Mouse (Mus musculus): Measurements from ENCODE around the gene Grtp1. TPM values are rescaled to one million over a fixed set of nuclear protein-coding genes. Genes with fewer than 3 reads are reported as not detected.

Grtp1 gene
- polyA plus RNA-seq, 1 experiment: 71.2 TPM

DNA sequence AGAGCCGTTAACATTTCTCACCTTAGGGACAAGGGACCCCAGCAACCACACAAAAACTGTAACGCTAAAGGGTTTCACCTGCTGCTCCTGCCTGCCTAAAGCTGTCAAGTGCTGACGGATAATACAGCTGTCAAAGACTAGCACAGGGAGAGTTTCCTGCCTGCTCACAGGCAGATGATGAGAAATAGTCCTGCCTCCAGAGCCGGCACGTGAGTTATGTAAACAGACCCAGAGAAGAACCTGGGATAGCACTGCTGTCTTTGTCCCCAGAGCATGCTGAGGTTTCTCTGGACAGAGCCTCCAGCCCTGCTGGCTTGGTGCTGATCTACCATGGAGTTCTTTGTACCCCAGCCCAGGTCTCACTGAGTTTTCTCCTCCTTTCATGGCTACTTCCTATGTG, 16.7 kb upstream of the Grtp1 start:
- H3K36me3 ChIP-seq (ENCODE audit: control insufficient read depth, insufficient read depth, low read length): no peaks in the 10 kb centered on the region

DNA sequence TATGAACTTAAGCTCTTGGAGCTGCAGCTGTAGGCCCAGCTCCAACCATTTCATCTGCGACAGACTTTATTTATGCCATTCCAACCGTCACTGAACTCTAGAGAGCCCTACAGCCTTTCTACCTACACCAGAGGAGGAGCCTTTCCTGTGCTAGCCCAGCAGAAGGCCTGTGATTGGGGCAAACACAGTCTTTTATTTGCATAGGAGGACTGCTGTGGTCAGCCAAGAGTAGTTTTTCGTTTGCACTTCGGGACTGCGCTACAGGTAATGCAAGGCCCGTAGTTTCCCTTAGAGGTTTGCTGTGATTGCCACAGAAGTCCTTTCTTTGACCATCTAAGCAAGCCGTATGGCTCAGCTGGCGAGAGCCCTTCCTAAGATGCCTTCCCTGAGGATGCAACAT, 16.0 kb upstream of the Grtp1 start:
- no peak for DNase-seq
- Histone ChIP-seq H3K27me3 (replicated peaks; ENCODE audit: control insufficient read depth, insufficient read depth, low read length) (no peaks in the 10 kb centered on the region), H3K27ac (ENCODE audit: insufficient read depth, low read depth, low read length) (no peak overlapping the region), H3K4me3 (ENCODE audit: insufficient read depth, low read depth, low read length) (no peak overlapping the region), H3K36me3 (ENCODE audit: control insufficient read depth, insufficient read depth, low read length) (no peaks in the 10 kb centered on the region), H3K4me1 (ENCODE audit: control insufficient read depth, insufficient read depth, low read length) (no peaks in the 10 kb centered on the region)
- WGBS: 69% methylated on average over 8 of the region's 8 CpGs
- TF ChIP-seq CTCF (conservative IDR thresholded peaks at IDR 0.05; ENCODE audit: insufficient read depth, insufficient read length, low read depth, low read length): no peak
- TF ChIP-seq POLR2A (IDR thresholded peaks at IDR 0.05; ENCODE audit: low read depth, low read length): no peak

More for the DNA sequence above, 16.7 kb upstream of the Grtp1 start:
- TF ChIP-seq POLR2A (IDR thresholded peaks at IDR 0.05; ENCODE audit: low read depth, low read length): no peak
- TF ChIP-seq CTCF (conservative IDR thresholded peaks at IDR 0.05; ENCODE audit: insufficient read depth, insufficient read length, low read depth, low read length): no peak
- 43% methylated on average over 5 of the region's 5 CpGs for WGBS
- no peak for DNase-seq
- no peak overlapping the region for H3K27ac ChIP-seq (ENCODE audit: insufficient read depth, low read depth, low read length)
- no peaks in the 10 kb centered on the region for H3K27me3 ChIP-seq (replicated peaks; ENCODE audit: control insufficient read depth, insufficient read depth, low read length)
- no peaks in the 10 kb centered on the region for H3K4me1 ChIP-seq (ENCODE audit: control insufficient read depth, insufficient read depth, low read length)
- no peak overlapping the region for H3K4me3 ChIP-seq (ENCODE audit: insufficient read depth, low read depth, low read length)

DNA sequence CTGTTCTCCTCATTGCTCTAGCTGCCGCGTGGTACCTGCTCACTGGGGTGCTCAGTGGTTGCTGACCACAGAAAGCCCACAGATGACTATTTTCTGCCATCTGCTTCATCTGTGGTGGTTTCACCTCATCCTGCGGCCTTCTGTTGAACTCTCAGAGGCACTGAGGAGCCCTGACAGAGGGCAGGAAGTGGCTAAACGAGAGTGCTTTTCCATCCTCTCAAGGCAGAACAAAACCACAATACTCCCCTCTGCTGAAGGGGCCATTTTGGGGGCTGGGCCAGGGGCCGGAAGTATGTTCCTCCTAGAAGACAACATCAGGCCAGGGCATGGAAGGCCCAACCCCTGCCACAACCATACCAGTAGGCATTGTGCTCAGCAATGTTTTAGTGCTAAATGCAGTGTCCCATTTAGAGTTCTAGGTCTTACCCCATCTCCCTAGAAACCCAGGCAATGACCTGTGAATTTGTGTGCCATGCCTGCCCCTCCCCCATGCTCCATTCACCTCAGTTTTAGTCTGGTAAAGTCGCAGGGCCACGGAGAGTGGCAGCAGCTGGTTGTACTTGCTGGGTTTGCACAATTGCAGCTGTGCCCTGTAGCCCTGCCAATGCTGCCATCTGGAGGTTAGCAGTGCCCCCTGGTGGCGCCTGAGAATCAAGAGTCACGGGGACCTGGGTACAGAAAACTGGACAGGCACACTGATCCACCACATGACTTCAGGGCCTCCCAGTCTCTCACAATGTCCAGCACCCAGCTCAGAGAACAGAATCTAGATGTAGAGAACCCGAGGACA, 13.3 kb upstream of the Grtp1 start:
- DNase-seq: peak; percentile 93
- H3K36me3 ChIP-seq (ENCODE audit: control insufficient read depth, insufficient read depth, low read length): no peaks in the 10 kb centered on the region
- no peak overlapping the region for H3K27ac ChIP-seq (ENCODE audit: insufficient read depth, low read depth, low read length)
- peak; percentile 90 for TF ChIP-seq CTCF (conservative IDR thresholded peaks at IDR 0.05; ENCODE audit: insufficient read depth, insufficient read length, low read depth, low read length)
- TF ChIP-seq POLR2A (IDR thresholded peaks at IDR 0.05; ENCODE audit: low read depth, low read length): no peak
- H3K27me3 ChIP-seq (replicated peaks; ENCODE audit: control insufficient read depth, insufficient read depth, low read length): no peaks in the 10 kb centered on the region
- no peaks in the 10 kb centered on the region for H3K4me1 ChIP-seq (ENCODE audit: control insufficient read depth, insufficient read depth, low read length)
- no peak overlapping the region for H3K4me3 ChIP-seq (ENCODE audit: insufficient read depth, low read depth, low read length)
- WGBS: 20% methylated on average over 10 of the region's 10 CpGs

DNA sequence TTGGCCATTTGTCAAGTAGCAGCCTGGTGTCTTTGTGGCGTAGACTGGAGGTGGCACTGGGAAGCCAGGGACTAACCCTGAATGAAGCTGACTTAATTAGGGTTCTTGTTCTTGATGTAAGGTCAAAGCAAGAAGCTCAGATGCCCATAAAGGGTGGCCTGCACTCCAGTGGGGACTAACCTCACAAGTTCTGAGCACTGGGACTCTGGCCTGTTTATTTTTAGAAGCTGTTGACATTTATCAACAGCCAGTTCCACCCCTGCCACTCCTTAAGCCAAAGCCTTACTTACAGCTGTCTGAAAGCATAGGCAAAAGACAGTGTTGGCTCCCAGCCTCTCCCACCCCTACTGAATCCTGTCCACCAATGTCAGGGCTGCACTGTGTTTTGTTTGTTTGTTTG, 9.3 kb upstream of the Grtp1 start:
- no peak for DNase-seq
- TF ChIP-seq POLR2A (IDR thresholded peaks at IDR 0.05; ENCODE audit: low read depth, low read length) (no peak), CTCF (conservative IDR thresholded peaks at IDR 0.05; ENCODE audit: insufficient read depth, insufficient read length, low read depth, low read length) (no peak)
- WGBS: 75% methylated on average over 1 of the region's 1 CpGs
- no peaks in the 10 kb centered on the region for H3K36me3 ChIP-seq (ENCODE audit: control insufficient read depth, insufficient read depth, low read length)
- H3K4me1 ChIP-seq (ENCODE audit: control insufficient read depth, insufficient read depth, low read length): no peaks in the 10 kb centered on the region
- H3K4me3 ChIP-seq (ENCODE audit: insufficient read depth, low read depth, low read length): no peak overlapping the region
- H3K27me3 ChIP-seq (replicated peaks; ENCODE audit: control insufficient read depth, insufficient read depth, low read length): no peaks in the 10 kb centered on the region
- H3K27ac ChIP-seq (ENCODE audit: insufficient read depth, low read depth, low read length): no peak overlapping the region

DNA sequence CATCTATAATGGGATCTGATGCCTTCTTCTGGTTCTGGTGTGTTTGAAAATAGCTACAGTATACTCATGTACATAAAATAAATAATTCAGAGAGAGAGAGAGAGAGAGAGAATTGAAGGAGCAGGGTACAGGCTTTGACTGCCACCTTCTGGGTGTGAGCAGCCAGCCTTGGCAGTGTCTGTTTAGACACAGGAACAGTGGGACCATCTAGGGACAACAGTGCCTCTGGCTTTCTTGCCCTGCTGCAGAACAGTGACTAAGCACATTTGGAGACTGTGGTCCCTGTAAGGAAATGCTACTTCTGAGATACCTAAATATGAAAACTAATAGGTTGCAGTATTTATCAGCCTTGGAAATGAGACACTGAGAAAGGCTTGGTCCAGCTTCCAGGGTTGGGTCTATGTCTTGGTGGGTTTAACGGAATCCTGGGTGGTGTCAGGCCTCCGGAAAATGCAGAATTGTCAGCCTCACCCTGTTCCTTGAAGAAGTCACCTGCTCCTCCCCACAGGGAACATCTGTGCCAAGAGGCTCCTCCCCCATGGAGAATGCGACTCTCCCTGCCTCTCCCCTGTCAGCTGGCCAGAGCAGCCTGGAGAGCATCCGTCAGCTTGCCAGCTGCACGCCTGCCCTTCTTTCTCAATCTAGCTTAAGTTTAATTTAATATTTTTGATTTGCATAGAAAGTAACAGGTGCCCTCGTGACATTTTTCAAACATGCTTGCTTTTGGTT, 8.4 kb upstream of the Grtp1 start:
- DNase-seq: peak; percentile 63
- Histone ChIP-seq H3K36me3 (ENCODE audit: control insufficient read depth, insufficient read depth, low read length) (no peaks in the 10 kb centered on the region), H3K4me1 (ENCODE audit: control insufficient read depth, insufficient read depth, low read length) (0 out of 2 replicates have a peak, but pooled peaks cover 3% of the 10 kb centered on the region), H3K27me3 (replicated peaks; ENCODE audit: control insufficient read depth, insufficient read depth, low read length) (no peaks in the 10 kb centered on the region), H3K27ac (ENCODE audit: insufficient read depth, low read depth, low read length) (no peak overlapping the region), H3K4me3 (ENCODE audit: insufficient read depth, low read depth, low read length) (no peak overlapping the region)
- TF ChIP-seq POLR2A (IDR thresholded peaks at IDR 0.05; ENCODE audit: low read depth, low read length): no peak
- TF ChIP-seq CTCF (conservative IDR thresholded peaks at IDR 0.05; ENCODE audit: insufficient read depth, insufficient read length, low read depth, low read length): peak; percentile 59
- WGBS: 31% methylated on average over 6 of the region's 6 CpGs

DNA sequence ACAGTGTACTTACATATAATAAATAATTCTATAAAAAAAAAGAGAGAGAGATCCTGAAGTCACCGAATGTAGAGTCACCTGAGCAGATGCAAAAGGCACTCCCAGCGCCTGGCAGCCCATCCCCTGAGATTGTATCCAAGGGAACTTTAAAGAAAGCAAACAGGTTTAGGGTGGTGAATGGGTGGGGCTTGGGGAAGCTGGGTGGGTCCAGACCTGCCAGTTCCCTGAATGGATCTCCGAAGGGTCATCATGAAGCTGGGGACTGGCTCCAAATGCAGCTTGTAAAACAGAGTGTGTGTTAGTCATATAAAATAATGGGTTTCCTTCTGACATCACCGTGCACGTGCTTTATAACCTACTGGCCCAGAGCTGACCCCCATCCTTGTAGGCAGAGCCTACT, 5.9 kb upstream of the Grtp1 start:
- no peak for TF ChIP-seq CTCF (conservative IDR thresholded peaks at IDR 0.05; ENCODE audit: insufficient read depth, insufficient read length, low read depth, low read length)
- TF ChIP-seq POLR2A (IDR thresholded peaks at IDR 0.05; ENCODE audit: low read depth, low read length): no peak
- WGBS: 50% methylated on average over 5 of the region's 5 CpGs
- H3K36me3 ChIP-seq (ENCODE audit: control insufficient read depth, insufficient read depth, low read length): no peaks in the 10 kb centered on the region
- no peak overlapping the region for H3K4me3 ChIP-seq (ENCODE audit: insufficient read depth, low read depth, low read length)
- H3K4me1 ChIP-seq (ENCODE audit: control insufficient read depth, insufficient read depth, low read length): peaks cover 3% of the 10 kb centered on the region; the same call in 1 of the 2 replicates
- H3K27ac ChIP-seq (ENCODE audit: insufficient read depth, low read depth, low read length): no peak overlapping the region
- DNase-seq: no peak
- no peaks in the 10 kb centered on the region for H3K27me3 ChIP-seq (replicated peaks; ENCODE audit: control insufficient read depth, insufficient read depth, low read length)

DNA sequence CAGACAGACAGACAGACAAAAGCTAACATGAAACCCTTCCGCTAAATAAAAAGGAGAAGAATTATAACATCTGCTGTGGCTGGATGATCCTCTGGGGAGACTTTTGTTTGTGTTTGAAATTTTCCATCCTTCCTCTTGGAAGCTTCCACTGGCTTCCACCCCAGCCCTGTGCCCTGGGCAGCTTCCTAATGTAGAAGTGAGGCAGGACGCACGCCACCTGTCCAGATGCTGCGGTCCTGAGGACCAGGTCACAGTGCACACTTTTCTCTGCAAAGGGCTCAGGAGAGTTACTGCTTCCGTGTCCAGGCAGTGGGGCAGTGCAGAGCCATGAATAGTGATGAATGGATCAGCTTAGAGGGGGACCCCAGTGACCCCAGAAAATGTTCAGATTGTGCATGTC, 4.9 kb upstream of the Grtp1 start:
- H3K4me1 ChIP-seq (ENCODE audit: control insufficient read depth, insufficient read depth, low read length): peaks cover 3% of the 10 kb centered on the region; the same call in 1 of the 2 replicates
- H3K36me3 ChIP-seq (ENCODE audit: control insufficient read depth, insufficient read depth, low read length): no peaks in the 10 kb centered on the region
- TF ChIP-seq CTCF (conservative IDR thresholded peaks at IDR 0.05; ENCODE audit: insufficient read depth, insufficient read length, low read depth, low read length): no peak
- TF ChIP-seq POLR2A (IDR thresholded peaks at IDR 0.05; ENCODE audit: low read depth, low read length): no peak
- 69% methylated on average over 5 of the region's 5 CpGs for WGBS
- H3K27me3 ChIP-seq (replicated peaks; ENCODE audit: control insufficient read depth, insufficient read depth, low read length): no peaks in the 10 kb centered on the region
- DNase-seq: no peak
- 0 out of 2 replicates have a peak overlapping the region, but pooled peaks have one; percentile 6 for H3K27ac ChIP-seq (ENCODE audit: insufficient read depth, low read depth, low read length)
- H3K4me3 ChIP-seq (ENCODE audit: insufficient read depth, low read depth, low read length): no peak overlapping the region

All from kidney, adult 2 months (tissue).